Mouse (Mus musculus): ENCODE results near the gene Nlk. TPM values are rescaled to one million over a fixed set of nuclear protein-coding genes. Genes with fewer than 3 reads are reported as not detected.
"Not testable (repeated sequence)": the region's sequence is repeated elsewhere in the genome, so short reads cannot be mapped to it uniquely, and the experiment has no call there.

The Nlk gene
- polyA plus RNA-seq, 1 experiment from 2014 or later = 31.8 TPM

DNA sequence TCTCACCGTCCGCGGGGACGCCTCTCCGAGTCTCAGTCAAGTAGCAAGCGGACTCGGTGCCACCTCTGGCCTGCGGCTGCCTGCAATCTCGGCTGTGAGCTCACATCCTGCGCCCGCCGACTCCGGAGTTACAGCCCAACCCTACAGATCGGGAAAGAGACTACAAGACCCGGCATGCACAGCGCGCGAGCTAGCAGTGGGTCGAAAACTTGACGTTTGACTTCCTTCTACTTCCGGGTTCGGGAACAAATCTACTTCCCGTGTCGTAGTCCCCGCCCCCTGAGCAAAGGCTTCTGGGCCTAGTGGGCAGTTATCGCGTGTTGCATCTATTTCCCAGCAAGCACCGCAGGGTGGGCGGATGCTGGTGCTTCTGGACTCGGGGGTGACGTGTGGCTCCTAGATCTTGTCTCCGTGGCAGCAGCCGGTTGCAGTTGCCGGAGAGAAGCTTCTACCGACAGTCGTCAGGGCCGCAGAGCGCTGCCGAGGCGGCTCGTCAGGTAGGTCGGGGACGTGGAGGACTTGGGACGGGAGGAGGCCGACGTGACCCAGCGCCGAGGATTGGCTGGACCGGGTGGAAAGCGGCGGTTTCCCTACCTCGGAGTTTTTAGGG is 161.0 kb downstream of the Nlk start, which contains the start of the genes Tnfaip1 and Ift20:
TSS of gene Tnfaip1 (minus strand) at position 253 of the 610 bp plus-strand sequence.
TSS of gene Ift20 (plus strand) at position 282 of the 610 bp plus-strand sequence.
- Histone ChIP-seq H3K9me3 (no peaks in the 10 kb centered on the region), H3K4me1 (replicated peaks) (peaks cover 33% of the 10 kb centered on the region), H3K9ac (peak within 1 kb of the TSS; percentile 89), H3K27ac (peak within 1 kb of the TSS; percentile 95), H3K36me3 (peaks cover 30% of the 10 kb centered on the region), H3K4me2 (peak within 1 kb of the TSS; percentile 86), H3K4me3 (peak within 1 kb of the TSS; percentile 73), H3K27me3 (no peaks in the 10 kb centered on the region)
- ATAC-seq (ENCODE audit: low FRiP score) = peak; percentile 98
- under 1% methylated on average over 52 of the region's 52 CpGs for WGBS

DNA sequence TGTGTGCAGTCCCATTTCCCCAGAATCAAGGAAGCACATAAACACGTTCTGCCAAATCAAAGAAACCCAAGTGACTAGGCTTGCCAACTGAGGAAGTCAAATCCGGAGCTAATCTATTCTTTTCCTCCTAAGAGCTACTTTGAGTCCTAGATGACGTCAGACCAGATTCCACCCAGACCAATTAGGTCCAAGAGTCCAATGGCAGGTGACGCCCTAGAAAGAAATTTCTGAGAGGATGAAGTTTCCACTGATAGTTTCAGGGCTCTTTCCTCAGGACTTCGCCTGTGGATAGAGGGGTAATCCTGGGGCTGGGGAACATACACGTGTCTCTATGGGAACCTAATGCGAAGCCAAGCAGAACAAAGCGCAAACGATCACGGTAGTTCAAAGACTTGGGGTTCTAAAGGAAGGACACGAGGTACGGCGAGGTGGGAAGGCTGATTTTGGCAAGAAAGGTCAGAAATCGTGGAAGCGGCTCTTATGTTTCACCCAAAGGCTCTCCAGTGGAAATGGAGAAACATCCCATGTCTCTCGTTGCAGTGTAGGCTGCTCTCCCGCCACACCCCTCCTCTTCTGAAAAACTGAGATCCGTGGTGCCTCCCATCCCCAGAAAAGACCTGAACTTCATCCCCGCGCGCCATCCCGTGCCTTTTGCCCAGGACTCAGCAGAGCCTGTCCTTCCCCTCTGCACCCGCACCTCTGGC is 161.6 kb downstream of the Nlk start:
- Histone ChIP-seq H3K9ac (peak overlapping the region; percentile 85), H3K27me3 (no peaks in the 10 kb centered on the region), H3K36me3 (peaks cover 26% of the 10 kb centered on the region), H3K4me1 (replicated peaks) (peaks cover 33% of the 10 kb centered on the region), H3K9me3 (no peaks in the 10 kb centered on the region), H3K4me3 (peak overlapping the region; percentile 73), H3K4me2 (peak overlapping the region; percentile 78), H3K27ac (peak overlapping the region; percentile 95)
- WGBS = under 1% methylated on average over 23 of the region's 23 CpGs
- ATAC-seq (ENCODE audit: low FRiP score) = peak; percentile 33; the same call in 1 of the 2 replicates

DNA sequence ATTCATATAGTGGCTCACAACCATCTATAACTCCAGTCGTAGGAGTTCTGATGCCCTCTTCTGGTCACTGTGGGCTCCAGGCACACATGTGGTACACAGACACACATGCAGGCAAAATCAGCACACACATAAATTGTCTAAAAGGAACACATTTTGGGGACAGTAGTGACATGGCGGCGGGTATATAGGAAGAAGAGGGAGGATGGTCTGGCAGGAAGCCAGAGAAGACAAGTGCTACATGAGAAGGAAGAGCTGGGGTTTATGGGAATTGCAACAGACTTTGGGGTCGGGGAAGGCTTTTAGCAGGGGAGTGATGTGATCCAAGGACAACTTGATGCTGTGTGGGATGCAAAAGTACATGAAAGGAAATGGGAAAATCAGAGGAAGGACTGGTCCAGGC is 162.7 kb downstream of the Nlk start:
- WGBS = 95% methylated on average over 4 of the region's 4 CpGs
- ATAC-seq (ENCODE audit: low FRiP score) = no peak
- peaks cover 25% of the 10 kb centered on the region for H3K36me3 ChIP-seq
- H3K27ac ChIP-seq = no peak overlapping the region
- no peaks in the 10 kb centered on the region for H3K9me3 ChIP-seq
- H3K4me1 ChIP-seq (replicated peaks) = peaks cover 33% of the 10 kb centered on the region
- peak overlapping the region; percentile 73 for H3K4me3 ChIP-seq
- H3K4me2 ChIP-seq = peak overlapping the region; percentile 78
- H3K27me3 ChIP-seq = no peaks in the 10 kb centered on the region
- H3K9ac ChIP-seq = peak overlapping the region; percentile 85; the same call in 1 of the 2 replicates

DNA sequence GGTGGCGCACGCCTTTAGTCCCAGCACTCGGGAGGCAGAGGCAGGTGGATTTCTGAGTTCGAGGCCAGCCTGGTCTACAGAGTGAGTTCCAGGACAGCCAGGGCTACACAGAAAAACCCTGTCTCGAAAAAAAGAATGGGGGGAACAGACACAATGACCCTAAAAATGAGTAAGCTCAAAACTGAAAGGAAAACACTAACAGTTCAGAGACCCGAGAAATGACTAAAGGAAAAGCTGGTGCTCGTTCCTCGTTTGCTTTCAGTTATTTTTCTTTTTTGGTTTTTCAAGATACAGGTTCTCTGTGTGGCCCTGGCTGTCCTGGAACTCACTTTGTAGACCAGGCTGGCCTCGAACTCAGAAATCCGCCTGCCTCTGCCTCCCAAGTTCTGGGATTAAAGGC is 165.7 kb downstream of the Nlk start:
- 97% methylated on average over 10 of the region's 10 CpGs for WGBS
- H3K9me3 ChIP-seq; H3K4me2 ChIP-seq; H3K4me3 ChIP-seq; H3K9ac ChIP-seq; H3K27me3 ChIP-seq; H3K27ac ChIP-seq; ATAC-seq (ENCODE audit: low FRiP score): not testable (repeated sequence)
- H3K4me1 ChIP-seq (replicated peaks) = peaks cover 14% of the 10 kb centered on the region
- peaks cover 42% of the 10 kb centered on the region for H3K36me3 ChIP-seq

DNA sequence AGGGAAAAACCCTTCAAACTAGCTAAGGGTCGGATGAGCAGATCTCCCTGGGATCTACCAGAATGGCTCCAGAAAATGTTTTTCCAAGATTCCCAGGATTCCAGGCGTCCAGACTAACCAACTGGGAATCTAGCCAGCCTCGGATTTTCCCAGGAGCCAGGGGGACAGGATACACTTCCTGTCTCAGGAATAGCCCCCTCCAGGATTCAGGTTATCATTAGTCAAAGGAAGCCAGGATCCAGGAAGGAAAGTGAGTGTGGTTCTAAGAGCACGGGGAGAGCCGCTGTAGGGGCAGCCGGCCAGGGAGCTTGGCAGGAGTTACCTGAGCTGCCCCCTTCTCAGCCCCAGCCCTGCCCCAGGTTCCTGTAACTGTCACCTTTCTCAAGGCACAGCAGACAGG is 166.1 kb downstream of the Nlk start:
- WGBS = 88% methylated on average over 6 of the region's 6 CpGs
- peak overlapping the region; percentile 32 for H3K27ac ChIP-seq
- H3K9ac ChIP-seq = no peak overlapping the region
- H3K27me3 ChIP-seq = no peaks in the 10 kb centered on the region
- H3K4me2 ChIP-seq = no peak overlapping the region
- H3K9me3 ChIP-seq = no peaks in the 10 kb centered on the region
- no peak overlapping the region for H3K4me3 ChIP-seq
- no peak for ATAC-seq (ENCODE audit: low FRiP score)
- peaks cover 14% of the 10 kb centered on the region for H3K4me1 ChIP-seq (replicated peaks)
- peaks cover 47% of the 10 kb centered on the region for H3K36me3 ChIP-seq

DNA sequence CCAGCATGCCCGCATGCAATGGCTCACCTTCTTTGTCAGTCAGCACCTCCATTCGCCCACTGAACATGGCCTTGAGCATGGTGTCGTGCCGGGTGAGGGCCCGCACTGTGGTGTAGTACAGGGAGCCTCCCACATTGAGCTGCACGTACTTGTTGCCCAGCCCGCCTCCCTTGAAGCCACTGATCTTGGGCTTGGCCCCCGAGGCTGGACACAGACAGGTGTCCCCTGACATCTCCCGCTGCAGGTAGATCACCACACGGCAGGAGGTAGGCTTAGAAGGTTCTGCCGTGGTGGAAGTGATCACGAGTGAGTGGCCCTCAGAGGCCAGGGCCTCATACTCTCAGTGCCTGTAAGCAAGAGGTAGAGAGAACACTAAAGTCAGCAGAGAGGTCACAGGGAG is 167.2 kb downstream of the Nlk start:
- ATAC-seq (ENCODE audit: low FRiP score) = no peak
- Histone ChIP-seq H3K4me2 (no peak overlapping the region), H3K27me3 (no peaks in the 10 kb centered on the region), H3K9me3 (no peaks in the 10 kb centered on the region), H3K4me3 (no peak overlapping the region), H3K36me3 (peaks cover 57% of the 10 kb centered on the region), H3K4me1 (replicated peaks) (peaks cover 10% of the 10 kb centered on the region), H3K9ac (0 out of 2 replicates have a peak overlapping the region, but pooled peaks have one; percentile 24), H3K27ac (no peak overlapping the region)
- WGBS = 88% methylated on average over 12 of the region's 12 CpGs

DNA sequence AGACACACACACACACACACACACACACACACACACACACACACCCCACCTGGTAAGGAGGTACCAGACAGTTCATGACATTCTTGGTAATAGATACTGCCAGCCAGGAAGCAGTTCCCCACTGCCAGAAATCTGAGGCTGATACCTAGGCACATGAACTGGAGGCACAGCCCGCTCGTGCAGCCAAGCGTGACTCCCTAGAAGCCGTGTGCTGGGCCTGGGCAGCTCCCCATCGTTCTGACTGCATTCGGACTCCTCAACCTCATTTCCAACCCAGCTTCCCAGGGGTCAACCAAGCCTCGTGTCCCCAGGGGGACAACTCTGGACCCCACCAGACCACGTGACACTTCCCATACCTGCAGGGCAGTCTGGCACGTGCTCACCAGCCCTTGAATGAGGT is 168.5 kb downstream of the Nlk start:
- Histone ChIP-seq H3K27ac (no peak overlapping the region), H3K4me3 (no peak overlapping the region), H3K36me3 (peaks cover 70% of the 10 kb centered on the region), H3K4me2 (no peak overlapping the region), H3K4me1 (replicated peaks) (0 out of 2 replicates have a peak, but pooled peaks cover 5% of the 10 kb centered on the region), H3K9me3 (no peaks in the 10 kb centered on the region), H3K9ac (no peak overlapping the region), H3K27me3 (no peaks in the 10 kb centered on the region)
- 83% methylated on average over 9 of the region's 9 CpGs for WGBS
- no peak for ATAC-seq (ENCODE audit: low FRiP score)

DNA sequence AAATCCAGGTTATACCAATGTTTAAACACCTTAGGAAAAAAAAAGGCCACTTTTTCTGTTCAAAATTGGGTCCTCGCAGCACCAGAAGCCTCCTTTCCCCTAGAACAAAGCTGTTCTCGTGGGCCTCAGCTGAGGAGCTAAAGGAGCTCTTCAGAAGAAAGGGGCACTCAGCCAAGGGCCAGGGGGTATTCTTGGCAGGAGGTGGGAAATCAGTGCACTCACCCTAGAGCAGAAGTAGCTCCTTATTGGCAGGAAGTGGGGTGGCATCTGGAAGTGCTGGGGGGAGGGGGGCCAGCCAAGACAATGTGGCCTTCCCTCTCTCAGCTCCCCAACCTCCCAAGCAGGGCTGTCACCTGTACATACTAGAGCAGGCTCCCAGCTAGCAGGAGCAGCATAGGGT is 172.3 kb downstream of the Nlk start:
- Histone ChIP-seq H3K27me3 (no peaks in the 10 kb centered on the region), H3K9me3 (no peaks in the 10 kb centered on the region), H3K36me3 (peaks cover 100% of the 10 kb centered on the region), H3K9ac (no peak overlapping the region; the same call in 1 of the 2 replicates), H3K4me1 (replicated peaks) (0 out of 2 replicates have a peak, but pooled peaks cover 5% of the 10 kb centered on the region), H3K4me2 (no peak overlapping the region), H3K27ac (peak overlapping the region; percentile 1; the same call in 1 of the 2 replicates), H3K4me3 (no peak overlapping the region)
- 71% methylated on average over 2 of the region's 2 CpGs for WGBS
- ATAC-seq (ENCODE audit: low FRiP score) = no peak

DNA sequence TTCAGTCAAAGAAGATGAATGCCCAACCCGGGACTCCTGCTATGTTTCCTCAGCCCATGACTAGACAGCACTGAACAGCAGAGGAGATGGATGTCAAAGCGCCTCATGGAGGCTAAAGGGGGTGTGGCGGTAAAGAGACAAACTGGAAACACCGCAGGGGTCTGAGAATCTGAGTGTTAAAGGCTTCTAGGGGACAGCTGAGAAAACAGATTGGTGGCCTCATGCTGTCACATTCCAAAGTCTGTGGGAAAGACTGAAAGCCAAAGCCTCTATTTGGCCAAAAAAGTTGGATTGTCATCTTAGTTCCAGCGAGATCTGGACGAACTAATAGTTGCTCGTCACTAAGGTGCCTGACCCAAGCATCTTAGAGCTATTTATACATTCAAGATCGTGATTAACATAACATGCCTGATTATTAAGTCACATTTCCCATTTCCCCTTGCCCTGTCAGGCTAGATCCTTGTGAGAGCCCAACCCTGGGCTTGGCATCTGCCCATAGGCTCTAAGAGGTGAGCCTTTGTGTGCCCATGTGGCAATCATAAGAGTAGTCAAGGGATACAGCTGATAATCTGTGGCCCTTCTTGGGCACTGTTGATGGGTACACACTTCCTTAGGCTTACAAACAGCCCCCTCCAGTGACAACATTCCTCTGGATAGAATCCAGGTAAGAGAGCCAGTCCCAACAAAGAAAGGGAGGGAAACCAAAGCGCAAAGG is 173.8 kb downstream of the Nlk start:
- ATAC-seq (ENCODE audit: low FRiP score) = no peak
- Histone ChIP-seq H3K9me3 (no peaks in the 10 kb centered on the region), H3K36me3 (peaks cover 100% of the 10 kb centered on the region), H3K4me1 (replicated peaks) (0 out of 2 replicates have a peak, but pooled peaks cover 5% of the 10 kb centered on the region), H3K27me3 (no peaks in the 10 kb centered on the region), H3K9ac (no peak overlapping the region), H3K27ac (0 out of 2 replicates have a peak overlapping the region, but pooled peaks have one; percentile 53), H3K4me3 (no peak overlapping the region), H3K4me2 (no peak overlapping the region)
- 73% methylated on average over 9 of the region's 9 CpGs for WGBS

DNA sequence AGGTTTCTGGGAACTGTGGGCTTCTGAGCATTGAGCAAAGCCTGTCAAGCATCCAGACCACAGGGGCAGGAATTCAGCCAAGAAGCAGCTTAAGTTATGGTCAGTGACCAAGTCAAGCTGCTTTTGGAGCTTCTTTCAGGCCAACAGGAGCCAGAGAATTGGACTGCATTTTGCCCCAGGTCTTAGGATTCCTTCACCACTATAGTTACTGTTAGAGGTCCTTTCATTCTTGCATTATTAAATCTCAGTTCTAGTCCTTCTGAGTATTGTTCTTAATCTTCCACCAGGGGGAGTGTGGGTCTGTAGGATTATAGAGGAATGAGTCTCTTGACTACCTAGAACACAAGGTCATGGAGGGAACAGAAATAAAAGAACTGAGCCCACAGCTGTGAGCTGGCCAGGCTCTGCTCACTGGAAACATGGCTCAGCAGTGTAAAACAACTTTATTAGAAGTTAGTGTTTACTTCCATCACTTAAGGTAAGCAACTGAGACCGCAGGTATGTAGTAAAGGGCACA is 174.6 kb downstream of the Nlk start:
- Histone ChIP-seq H3K4me3 (no peak overlapping the region), H3K27me3 (no peaks in the 10 kb centered on the region), H3K36me3 (peaks cover 100% of the 10 kb centered on the region), H3K4me2 (no peak overlapping the region), H3K9ac (no peak overlapping the region), H3K4me1 (replicated peaks) (0 out of 2 replicates have a peak, but pooled peaks cover 5% of the 10 kb centered on the region), H3K9me3 (no peaks in the 10 kb centered on the region), H3K27ac (peak overlapping the region; percentile 53; the same call in 1 of the 2 replicates)
- no peak for ATAC-seq (ENCODE audit: low FRiP score)
- WGBS = 96% methylated on average over 1 of the region's 1 CpGs

DNA sequence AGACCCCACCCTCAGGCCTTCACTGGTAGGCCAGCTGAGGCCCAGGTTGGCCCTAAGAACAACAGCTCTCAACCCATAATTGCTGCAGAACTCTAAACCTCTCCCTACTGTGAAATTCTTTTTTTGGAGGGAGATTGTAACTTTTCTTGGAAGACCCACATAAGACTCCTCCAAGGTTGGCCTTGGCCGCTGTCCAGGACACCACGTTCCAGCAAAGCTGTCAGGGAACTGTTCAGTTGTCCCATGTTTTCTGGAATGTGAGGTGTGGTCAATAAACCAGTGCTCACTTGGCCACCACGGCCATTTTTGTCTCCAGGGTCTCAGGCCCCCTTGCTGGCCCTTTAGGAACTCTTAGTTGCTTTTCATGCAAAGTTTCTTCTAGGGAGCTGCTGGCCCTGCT is 175.3 kb downstream of the Nlk start:
- no peak overlapping the region for H3K4me3 ChIP-seq
- H3K27me3 ChIP-seq = no peaks in the 10 kb centered on the region
- ATAC-seq (ENCODE audit: low FRiP score) = no peak
- 0 out of 2 replicates have a peak, but pooled peaks cover 5% of the 10 kb centered on the region for H3K4me1 ChIP-seq (replicated peaks)
- H3K27ac ChIP-seq = no peak overlapping the region
- whole genome bisulfite sequencing = 95% methylated on average over 3 of the region's 3 CpGs
- peaks cover 96% of the 10 kb centered on the region for H3K36me3 ChIP-seq
- H3K4me2 ChIP-seq = no peak overlapping the region
- H3K9ac ChIP-seq = no peak overlapping the region
- no peaks in the 10 kb centered on the region for H3K9me3 ChIP-seq

DNA sequence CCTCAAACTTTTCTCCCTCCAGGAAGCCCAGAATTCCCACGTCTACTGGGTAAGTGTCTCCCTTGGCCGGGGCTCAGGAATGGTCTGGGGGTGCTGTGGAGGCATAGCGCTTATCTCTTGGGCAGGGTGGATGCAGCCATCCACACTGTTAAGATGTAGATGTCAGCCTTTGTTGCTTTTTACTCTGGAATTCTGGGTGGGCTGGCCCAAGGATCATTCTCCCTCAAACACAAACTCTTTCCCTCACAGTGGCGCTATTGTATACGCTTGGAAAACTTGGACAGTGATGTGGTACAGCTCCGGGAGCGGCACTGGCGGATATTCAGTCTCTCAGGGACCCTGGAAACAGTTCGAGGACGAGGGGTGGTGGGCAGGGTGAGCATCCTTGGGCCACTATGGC is 178.2 kb downstream of the Nlk start:
- ATAC-seq (ENCODE audit: low FRiP score) = no peak
- Histone ChIP-seq H3K4me3 (no peak overlapping the region), H3K27ac (no peak overlapping the region), H3K27me3 (no peaks in the 10 kb centered on the region), H3K4me2 (no peak overlapping the region), H3K36me3 (peaks cover 94% of the 10 kb centered on the region), H3K9me3 (no peaks in the 10 kb centered on the region), H3K9ac (0 out of 2 replicates have a peak overlapping the region, but pooled peaks have one; percentile 5), H3K4me1 (replicated peaks) (peaks cover 1% of the 10 kb centered on the region)
- 92% methylated on average over 10 of the region's 10 CpGs for WGBS
